Mouse (Mus musculus): ENCODE measurements around the gene Nod1.

- TF ChIP-seq CTCF (IDR thresholded peaks at IDR 0.05; ENCODE audit: low read depth, low read length) (no peak), POLR2A (IDR thresholded peaks at IDR 0.05; ENCODE audit: insufficient read depth, low read length) (no peak)
Measured at GRCm38 (mm10) chr6:54972111-54972928, at the start of gene Nod1.
